ENCODE assay signal across 25 mouse cellular contexts in the genomic region with DNA sequence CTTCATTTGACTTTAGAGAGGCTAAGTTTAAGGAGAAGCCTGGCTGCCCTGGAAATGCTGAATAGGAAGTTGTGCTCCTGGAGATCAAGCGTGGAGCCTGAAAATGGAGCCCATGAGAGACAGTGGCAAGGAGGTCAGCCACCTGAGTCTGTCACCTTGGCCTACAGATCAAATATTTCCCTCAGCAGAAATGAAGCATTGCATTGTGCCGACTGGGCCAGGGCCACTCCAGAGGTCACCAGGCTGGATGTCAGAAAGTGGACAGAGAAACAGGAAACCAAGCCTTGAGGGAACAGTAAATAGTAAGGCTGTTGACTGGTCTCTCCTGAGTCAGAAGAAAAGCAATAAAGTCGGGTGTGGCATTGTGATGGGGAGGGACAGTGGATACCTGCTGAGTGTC.
"Had no signal": no experiment of that assay in that cellular context is flagged by ENCODE, and none has a peak within 500 bp of the region (broad histone marks: within the 10 kb centered on the region; RNA-seq: fewer than 3 reads in every experiment).

No protein-coding gene starts in this region.

- H3K9ac ChIP-seq: forebrain, postnatal 0 days; heart, embryonic 15.5 days; hindbrain, embryonic 15.5 days; kidney, embryonic 15.5 days; limb, embryonic 13.5 days; limb, embryonic 15.5 days; liver, embryonic 13.5 days had no signal

- ATAC-seq: forebrain, postnatal 0 days; hindbrain, postnatal 0 days; intestine, embryonic 16.5 days had no signal

- H3K9me3 ChIP-seq: heart, embryonic 13.5 days; heart, embryonic 15.5 days; hindbrain, embryonic 13.5 days; hindbrain, embryonic 15.5 days; kidney, embryonic 15.5 days; limb, embryonic 13.5 days; limb, embryonic 15.5 days; liver, embryonic 13.5 days had no signal

- H3K36me3 ChIP-seq: heart, embryonic 13.5 days; heart, embryonic 15.5 days; hindbrain, embryonic 13.5 days; hindbrain, embryonic 15.5 days; kidney, embryonic 15.5 days; limb, embryonic 13.5 days; limb, embryonic 15.5 days; liver, embryonic 13.5 days had no signal

- DNase-seq: gastrocnemius, postnatal 10 days; gastrocnemius, postnatal 36 days; heart, adult 11 months; heart, postnatal 14 days; heart, postnatal 36 days; kidney, adult 11 months; kidney, adult 2 months; kidney, adult 9 months; kidney, postnatal 14 days; kidney, postnatal 36 days; layer of hippocampus, adult 9-11 months; left cerebral cortex, postnatal 4 days; liver, embryonic 13.5 days had no signal

- H3K27ac ChIP-seq: kidney, embryonic 15.5 days; kidney, postnatal 0 days; limb, embryonic 13.5 days; limb, embryonic 15.5 days; liver, embryonic 13.5 days had no signal

- H3K4me2 ChIP-seq: heart, embryonic 11.5 days; heart, embryonic 13.5 days; heart, embryonic 15.5 days; hindbrain, embryonic 13.5 days; hindbrain, embryonic 15.5 days; kidney, embryonic 15.5 days; limb, embryonic 13.5 days; limb, embryonic 15.5 days; liver, embryonic 13.5 days had no signal

- H3K27me3 ChIP-seq: heart, embryonic 13.5 days; heart, embryonic 15.5 days; hindbrain, embryonic 15.5 days had no signal

- H3K4me3 ChIP-seq: heart, embryonic 13.5 days; heart, embryonic 15.5 days; hindbrain, embryonic 13.5 days; hindbrain, embryonic 15.5 days; kidney, embryonic 15.5 days; limb, embryonic 13.5 days; limb, embryonic 15.5 days; liver, embryonic 13.5 days had no signal
